Mouse (Mus musculus) liver, postnatal 0 days (tissue): ENCODE measurements around the gene Pigm. TPM values are rescaled to one million over a fixed set of nuclear protein-coding genes. Genes with fewer than 3 reads are reported as not detected.

Experiments
- ATAC-seq: fragments of 200-750 bp; cut with Nextera tagmentation; 2 replicates; pipeline ENCODE4 v1.8.0; 2017; ENCODE audit warnings: mild to moderate bottlenecking, moderate library complexity
- DNase-seq: peaks from one replicate; pipeline ENCODE4 v3.0.0-alpha.2; 2016
- H3K27ac ChIP-seq: fragments of 300-500 bp; sonication (generic); 2 replicates; pipeline ENCODE4 v1.5.1; 2014; ENCODE audit warnings: antibody characterized with exemption, moderate library complexity, mild to moderate bottlenecking, low read depth
- H3K27me3 ChIP-seq: fragments of 300-500 bp; sonication (generic); 2 replicates; pipeline ENCODE4 v1.6.1; 2014; ENCODE audit warnings: low read length, control low read depth, mixed read lengths; ENCODE audit not compliant: insufficient read depth
- H3K36me3 ChIP-seq: fragments of 300-500 bp; sonication (generic); replicated peaks from 2 replicates; pipeline ENCODE4 v1.6.1; 2014; ENCODE audit warnings: mild to moderate bottlenecking, control low read depth, low read length, moderate library complexity, mixed read lengths; ENCODE audit not compliant: insufficient read depth
- H3K4me1 ChIP-seq: fragments of 300-500 bp; sonication (generic); 2 replicates; pipeline ENCODE4 v1.6.1; 2014; ENCODE audit warnings: antibody characterized with exemption, mild to moderate bottlenecking, control low read depth; ENCODE audit not compliant: insufficient read depth
- H3K4me2 ChIP-seq: fragments of 300-500 bp; sonication (generic); 2 replicates; pipeline ENCODE4 v1.6.1; 2014; ENCODE audit warnings: low read depth, mild to moderate bottlenecking, low read length, moderate library complexity, mixed read lengths
- H3K4me3 ChIP-seq: fragments of 300-500 bp; sonication (generic); 2 replicates; pipeline ENCODE4 v1.5.1; 2014; ENCODE audit warnings: low read depth, low read length
- H3K9ac ChIP-seq: fragments of 300-500 bp; sonication (generic); replicated peaks from 2 replicates; pipeline ENCODE4 v1.6.1; 2014; ENCODE audit warnings: mild to moderate bottlenecking, moderate library complexity
- H3K9me3 ChIP-seq: fragments of 300-500 bp; sonication (generic); 2 replicates; pipeline ENCODE4 v1.6.1; 2016; ENCODE audit warnings: mild to moderate bottlenecking, control low read depth, low read length, mixed read lengths
- CTCF ChIP-seq: sonication (generic); IDR thresholded peaks from 2 replicates; pipeline ENCODE4 v1.5.1; 2016; ENCODE audit warnings: antibody characterized with exemption, low read depth
- EP300 ChIP-seq: IDR thresholded peaks from 2 replicates; pipeline ENCODE4 v1.6.1; 2016; ENCODE audit warnings: antibody characterized with exemption, low read depth, mild to moderate bottlenecking
- WGBS: fragments of 180-500 bp; shearing (Covaris S2); extraction: QIAGEN DNeasy Blood & Tissue Kit; methylation state at CpG from one replicate; pipeline ENCODE4 v1.1.7; 2014; ENCODE audit not compliant: insufficient replicate concordance; 5-methylcytosine and 5-hydroxymethylcytosine counted together
- polyA plus RNA-seq: library from polyadenylated mRNA; unstranded; fragments of >200 nt; fragmentation: Nextera tagmentation; extraction: Ambion mirVana; gene quantifications from 2 replicates; pipeline ENCODE4 v1.2.1, GENCODE M21; 2015

The Pigm gene
- polyA plus RNA-seq, 1 experiment from 2014 or later: 1.8 TPM

GRCm38 (mm10) chr1:172396996-172397752 is 20.8 kb downstream of the Pigm start:
- H3K27me3 ChIP-seq: no peaks in the 10 kb centered on the region
- no peak for ATAC-seq
- no peaks in the 10 kb centered on the region for H3K9me3 ChIP-seq
- H3K36me3 ChIP-seq: no peaks in the 10 kb centered on the region
- WGBS: 58% methylated on average over 9 of the region's 9 CpGs
- H3K27ac ChIP-seq: no peak overlapping the region
- H3K4me2 ChIP-seq: no peak overlapping the region
- DNase-seq: no peak
- H3K4me1 ChIP-seq: no peaks in the 10 kb centered on the region
- no peak overlapping the region for H3K9ac ChIP-seq
- TF ChIP-seq EP300 (no peak), CTCF (no peak)
- no peak overlapping the region for H3K4me3 ChIP-seq

DNA sequence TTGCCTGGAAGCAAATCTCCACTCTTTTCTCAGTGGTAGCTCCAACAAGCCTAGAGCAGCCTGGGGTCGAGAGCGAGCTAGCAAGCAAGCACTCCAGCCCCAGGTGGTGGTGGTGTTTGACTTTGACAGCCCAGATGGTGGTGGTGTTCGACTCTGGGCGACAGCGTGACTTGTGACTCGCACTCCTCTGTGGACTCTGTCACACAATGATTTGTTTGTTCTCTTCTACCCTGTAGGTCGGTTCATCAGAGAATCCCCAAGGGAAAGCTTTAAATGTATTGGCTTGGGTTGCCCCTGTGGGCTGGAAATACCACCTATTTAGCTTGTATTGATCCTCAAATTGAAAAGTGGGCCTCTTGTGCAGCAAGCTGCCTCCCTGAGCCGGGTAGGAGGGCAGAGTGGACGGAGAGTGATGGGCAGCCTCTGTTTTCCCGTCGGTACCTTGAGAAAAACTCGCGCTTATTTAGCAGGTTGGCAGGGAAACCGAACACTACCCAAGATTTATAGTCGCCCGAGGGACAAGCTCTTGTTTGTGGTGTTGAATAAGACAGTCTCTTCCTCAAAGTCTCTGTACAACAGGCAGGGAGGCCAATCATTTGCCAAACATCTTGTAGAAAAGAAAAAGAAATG is 29.8 kb downstream of the Pigm start:
- Histone ChIP-seq H3K9ac (no peak overlapping the region), H3K9me3 (no peaks in the 10 kb centered on the region), H3K27ac (no peak overlapping the region), H3K4me3 (no peak overlapping the region), H3K4me2 (no peak overlapping the region), H3K4me1 (no peaks in the 10 kb centered on the region), H3K36me3 (no peaks in the 10 kb centered on the region), H3K27me3 (no peaks in the 10 kb centered on the region)
- WGBS: 46% methylated on average over 16 of the region's 16 CpGs
- ATAC-seq (0 out of 2 replicates have a peak, but pooled peaks have one; percentile 21), DNase-seq (no peak)
- no peak for TF ChIP-seq EP300
- no peak for TF ChIP-seq CTCF

- Histone ChIP-seq H3K27me3 (no peaks in the 10 kb centered on the region), H3K36me3 (no peaks in the 10 kb centered on the region), H3K4me3 (no peak overlapping the region), H3K9me3 (no peaks in the 10 kb centered on the region), H3K4me1 (no peaks in the 10 kb centered on the region), H3K27ac (no peak overlapping the region), H3K9ac (no peak overlapping the region), H3K4me2 (no peak overlapping the region)
- no peak for DNase-seq
- TF ChIP-seq CTCF: peak; percentile 85
- no peak for TF ChIP-seq EP300
- 6% methylated on average over 6 of the region's 6 CpGs for WGBS
- no peak for ATAC-seq
Measured at GRCm38 (mm10) chr1:172408996-172409395, 32.6 kb downstream of the Pigm start.

- H3K4me3 ChIP-seq: no peak overlapping the region
- no peak overlapping the region for H3K4me2 ChIP-seq
- 8% methylated on average over 5 of the region's 5 CpGs for WGBS
- no peaks in the 10 kb centered on the region for H3K9me3 ChIP-seq
- TF ChIP-seq EP300: no peak
- TF ChIP-seq CTCF: no peak
- no peaks in the 10 kb centered on the region for H3K27me3 ChIP-seq
- ATAC-seq (no peak), DNase-seq (no peak)
- no peak overlapping the region for H3K27ac ChIP-seq
- no peaks in the 10 kb centered on the region for H3K36me3 ChIP-seq
- H3K9ac ChIP-seq: no peak overlapping the region
- H3K4me1 ChIP-seq: no peaks in the 10 kb centered on the region
Measured at GRCm38 (mm10) chr1:172409431-172409830, 33.1 kb downstream of the Pigm start.

DNA sequence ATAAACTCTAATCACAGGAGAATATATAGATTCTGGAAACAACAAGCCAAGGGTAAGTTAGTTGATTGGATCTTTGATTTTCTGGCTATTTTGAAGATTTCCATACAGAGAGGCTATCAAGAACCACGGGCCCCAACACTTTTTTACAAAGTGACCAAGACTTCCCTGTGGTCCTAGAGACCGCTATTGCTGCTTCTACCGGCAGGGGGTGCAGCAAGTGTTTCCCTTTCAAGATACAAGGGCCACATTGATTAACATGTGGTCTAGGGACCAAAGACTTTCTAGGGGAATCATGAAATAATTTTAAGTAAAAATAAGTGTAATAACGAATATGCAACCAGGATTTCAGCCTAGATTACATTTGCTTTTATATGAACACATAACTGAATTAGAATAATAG is 34.5 kb downstream of the Pigm start:
- TF ChIP-seq EP300 (no peak), CTCF (peak; percentile 77)
- H3K36me3 ChIP-seq: no peaks in the 10 kb centered on the region
- no peak overlapping the region for H3K4me3 ChIP-seq
- ATAC-seq (no peak), DNase-seq (peak; percentile 64)
- H3K9me3 ChIP-seq: no peaks in the 10 kb centered on the region
- no peak overlapping the region for H3K4me2 ChIP-seq
- no peak overlapping the region for H3K9ac ChIP-seq
- H3K4me1 ChIP-seq: no peaks in the 10 kb centered on the region
- no peaks in the 10 kb centered on the region for H3K27me3 ChIP-seq
- 2% methylated on average over 4 of the region's 4 CpGs for WGBS
- H3K27ac ChIP-seq: no peak overlapping the region

DNA sequence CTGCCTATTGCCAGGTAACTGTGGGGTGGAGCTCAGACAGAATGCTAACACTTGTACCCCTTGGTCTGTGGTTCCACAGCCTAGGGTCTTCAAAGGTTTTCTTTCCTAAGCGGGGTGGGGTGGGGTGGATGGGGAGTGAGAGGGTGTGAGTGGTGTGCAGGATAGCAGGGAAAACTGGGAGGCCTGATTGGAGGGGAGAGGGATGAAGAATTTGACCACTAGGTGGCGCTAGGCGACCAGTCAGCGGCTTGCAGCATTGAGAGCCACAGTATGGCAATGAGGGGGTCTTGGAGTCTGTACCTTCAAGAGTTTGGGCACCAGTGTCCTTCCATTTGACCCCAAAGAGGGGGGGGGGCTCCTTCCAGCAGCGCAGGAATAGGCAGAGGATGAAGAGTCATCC is 35.9 kb downstream of the Pigm start:
- no peaks in the 10 kb centered on the region for H3K9me3 ChIP-seq
- H3K27me3 ChIP-seq: no peaks in the 10 kb centered on the region
- no peak overlapping the region for H3K9ac ChIP-seq
- H3K4me2 ChIP-seq: no peak overlapping the region
- no peak overlapping the region for H3K27ac ChIP-seq
- H3K36me3 ChIP-seq: no peaks in the 10 kb centered on the region
- DNase-seq (peak; percentile 79), ATAC-seq (peak; percentile 51)
- WGBS: 0% methylated on average over 5 of the region's 5 CpGs
- H3K4me3 ChIP-seq: no peak overlapping the region
- no peaks in the 10 kb centered on the region for H3K4me1 ChIP-seq
- TF ChIP-seq CTCF (peak; percentile 94), EP300 (no peak)
